In the genomic region with DNA sequence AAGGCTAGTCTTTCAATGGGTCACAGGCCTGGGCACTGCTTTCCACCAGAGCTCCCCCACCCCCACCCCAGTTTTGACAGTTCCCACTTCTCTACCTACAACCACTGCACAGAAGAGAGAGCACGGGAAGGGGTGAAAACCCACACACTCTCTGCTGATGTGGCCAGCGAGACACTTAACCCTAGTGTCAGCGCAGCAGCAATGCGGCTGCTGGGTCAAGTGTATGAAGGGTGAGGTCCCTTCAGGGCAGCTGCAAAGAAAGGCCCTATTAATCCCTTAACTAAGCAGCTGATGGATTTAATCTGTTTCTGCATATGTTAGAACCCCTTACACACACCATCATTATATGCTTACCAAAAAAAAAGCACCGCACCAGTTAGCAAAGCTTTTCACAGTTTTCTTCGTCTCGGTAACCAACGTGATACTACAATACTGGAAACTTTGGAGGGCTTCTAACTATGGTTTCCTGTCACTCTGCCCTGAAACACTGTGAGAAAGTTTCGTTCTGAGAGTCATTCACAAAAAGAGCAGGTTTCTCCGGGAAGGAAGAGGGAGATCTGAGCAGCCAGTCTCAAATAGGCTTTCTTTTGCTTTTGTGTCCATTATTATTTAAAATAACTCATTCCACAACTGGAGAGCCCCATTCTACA, we compare ENCODE assay signal across 10 mouse cellular contexts.
DNase-seq lines count a peak whose midpoint lies in the region; ATAC-seq and TF ChIP-seq lines count a peak whose summit lies in the region.
"Had no signal": no experiment of that assay in that cellular context is flagged by ENCODE, and none has a peak within 500 bp of the region (broad histone marks: within the 10 kb centered on the region; RNA-seq: fewer than 3 reads in every experiment).

No protein-coding gene starts in this region.

- H3K4me3 ChIP-seq in hindbrain, embryonic 12.5 days, result no peak overlapping the region
- no peak overlapping the region for H3K4me3 ChIP-seq in hindbrain, embryonic 16.5 days (ENCODE audit: low read length)
- H3K4me3 ChIP-seq in forebrain, embryonic 13.5 days, result peak overlapping the region; percentile 32
- peak overlapping the region; percentile 85 for H3K4me3 ChIP-seq in megakaryocyte, embryonic 14.5 days (replicated peaks)
- no peak overlapping the region for H3K4me3 ChIP-seq in layer of hippocampus, adult 2 months
- H3K4me3 ChIP-seq: limb, embryonic 15.5 days had no signal

- no peak; the same call in 1 of the 2 replicates for ATAC-seq in hindbrain, embryonic 12.5 days (ENCODE audit: low FRiP score)
- no peak for ATAC-seq in hindbrain, embryonic 16.5 days
- ATAC-seq in forebrain, embryonic 13.5 days, result peak; percentile 65; the same call in 1 of the 2 replicates

- no peak overlapping the region; the same call in 1 of the 2 replicates for H3K27ac ChIP-seq in hindbrain, embryonic 12.5 days
- no peak overlapping the region for H3K27ac ChIP-seq in hindbrain, embryonic 16.5 days (ENCODE audit: low read depth, low read length)
- peak overlapping the region; percentile 65 for H3K27ac ChIP-seq in forebrain, embryonic 13.5 days
- H3K27ac ChIP-seq in layer of hippocampus, adult 2 months, result no peak overlapping the region
- H3K27ac ChIP-seq: limb, embryonic 15.5 days had no signal

- H3K27me3 ChIP-seq in hindbrain, embryonic 12.5 days, result no peaks in the 10 kb centered on the region
- H3K27me3 ChIP-seq in hindbrain, embryonic 16.5 days (replicated peaks; ENCODE audit: control insufficient read depth, insufficient read depth, low read length), result no peaks in the 10 kb centered on the region
- no peaks in the 10 kb centered on the region for H3K27me3 ChIP-seq in forebrain, embryonic 13.5 days
- H3K27me3 ChIP-seq in megakaryocyte, embryonic 14.5 days (replicated peaks), result no peaks in the 10 kb centered on the region
- H3K27me3 ChIP-seq: limb, embryonic 15.5 days had no signal

- H3K36me3 ChIP-seq in hindbrain, embryonic 12.5 days, result no peaks in the 10 kb centered on the region
- H3K36me3 ChIP-seq in hindbrain, embryonic 16.5 days (ENCODE audit: control insufficient read depth, insufficient read depth, low read length), result no peaks in the 10 kb centered on the region
- peaks cover 9% of the 10 kb centered on the region for H3K36me3 ChIP-seq in forebrain, embryonic 13.5 days (ENCODE audit: poor library complexity, severe bottlenecking)
- peaks cover 25% of the 10 kb centered on the region for H3K36me3 ChIP-seq in megakaryocyte, embryonic 14.5 days (replicated peaks; ENCODE audit: low read length)
- H3K36me3 ChIP-seq: G1E; limb, embryonic 15.5 days had no signal

- no peaks in the 10 kb centered on the region for H3K9me3 ChIP-seq in hindbrain, embryonic 12.5 days (replicated peaks)
- H3K9me3 ChIP-seq in hindbrain, embryonic 16.5 days (ENCODE audit: control insufficient read depth, low read length), result no peaks in the 10 kb centered on the region
- H3K9me3 ChIP-seq in forebrain, embryonic 13.5 days (replicated peaks), result no peaks in the 10 kb centered on the region
- no peaks in the 10 kb centered on the region for H3K9me3 ChIP-seq in megakaryocyte, embryonic 14.5 days
- H3K9me3 ChIP-seq: limb, embryonic 15.5 days had no signal

- H3K9ac ChIP-seq in hindbrain, embryonic 12.5 days, result 0 out of 2 replicates have a peak overlapping the region, but pooled peaks have one; percentile 32
- no peak overlapping the region for H3K9ac ChIP-seq in hindbrain, embryonic 16.5 days (ENCODE audit: low read depth, low read length)
- H3K9ac ChIP-seq in forebrain, embryonic 13.5 days, result no peak overlapping the region; the same call in 1 of the 2 replicates
- H3K9ac ChIP-seq: limb, embryonic 15.5 days had no signal

- 23% methylated on average over 10 of the region's 10 CpGs for WGBS in hindbrain, embryonic 12.5 days
- 24% methylated on average over 10 of the region's 10 CpGs for WGBS in hindbrain, embryonic 16.5 days
- WGBS in forebrain, embryonic 13.5 days, result 6% methylated on average over 10 of the region's 10 CpGs

- H3K4me1 ChIP-seq in hindbrain, embryonic 12.5 days, result peaks cover 31% of the 10 kb centered on the region
- H3K4me1 ChIP-seq in hindbrain, embryonic 16.5 days (ENCODE audit: control insufficient read depth, insufficient read depth, low read depth, low read length), result peaks cover 16% of the 10 kb centered on the region
- H3K4me1 ChIP-seq in forebrain, embryonic 13.5 days, result peaks cover 56% of the 10 kb centered on the region
- H3K4me1 ChIP-seq in megakaryocyte, embryonic 14.5 days, result peaks cover 79% of the 10 kb centered on the region

- no peak for TF ChIP-seq CTCF in layer of hippocampus, adult 2 months (conservative IDR thresholded peaks at IDR 0.05)

- H3K4me2 ChIP-seq in hindbrain, embryonic 12.5 days (replicated peaks), result peak overlapping the region; percentile 14; the same call in 1 of the 2 replicates
- H3K4me2 ChIP-seq in hindbrain, embryonic 16.5 days (ENCODE audit: low read length), result no peak overlapping the region
- peak overlapping the region; percentile 47 for H3K4me2 ChIP-seq in forebrain, embryonic 13.5 days
- H3K4me2 ChIP-seq: limb, embryonic 15.5 days had no signal

- peak; percentile 31 for DNase-seq in R1 (ENCODE audit: low read depth, low spot score)
- no peak for DNase-seq in layer of hippocampus, adult 11-12 months (ENCODE audit: low spot score)
- no peak for DNase-seq in layer of hippocampus, adult 2 months (ENCODE audit: low spot score in 2 of 2)
- DNase-seq: kidney, adult 11 months had no signal

Comparison
In these comparisons a context has a peak if more than half of its experiments do, and no peak if none do; other contexts are left out.
1. H3K4me3 ChIP-seq: peak in forebrain, embryonic 13.5 days (single experiment) and megakaryocyte, embryonic 14.5 days (single experiment); none in hindbrain, embryonic 12.5 days (single experiment), hindbrain, embryonic 16.5 days (single experiment) and layer of hippocampus, adult 2 months (single experiment).